Mouse (Mus musculus): Measurements from ENCODE around the gene Gmcl1. TPM values are rescaled to one million over a fixed set of nuclear protein-coding genes. Genes with fewer than 3 reads are reported as not detected.

Gmcl1 gene
- polyA plus RNA-seq, 1 experiment from 2014 or later: 52.2 TPM

DNA sequence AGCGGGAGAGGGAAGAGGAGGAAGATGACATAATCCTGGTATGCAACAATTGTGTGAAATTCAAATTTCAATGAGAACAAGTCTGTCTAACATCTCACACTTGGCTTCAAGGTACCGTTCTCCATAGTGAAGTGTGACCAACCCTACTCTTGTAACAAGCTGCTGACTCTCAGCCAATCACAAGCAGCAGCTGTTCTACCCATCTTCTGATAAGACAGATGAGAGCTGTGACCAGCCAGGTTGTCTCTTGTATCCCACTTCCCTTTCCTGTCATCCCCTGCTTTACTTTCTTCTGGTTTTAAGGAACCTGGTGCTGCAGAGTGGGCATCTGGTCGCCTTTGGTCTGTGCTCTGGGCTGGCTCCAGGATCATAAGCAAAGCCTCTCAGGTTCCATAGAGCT lies 34.3 kb upstream of the Gmcl1 start:
- no peak overlapping the region for H3K4me2 ChIP-seq
- H3K4me1 ChIP-seq: no peaks in the 10 kb centered on the region
- H3K9ac ChIP-seq: no peak overlapping the region
- ATAC-seq (ENCODE audit: low FRiP score): no peak
- WGBS: 83% methylated on average over 3 of the region's 3 CpGs
- H3K27me3 ChIP-seq: no peaks in the 10 kb centered on the region
- no peaks in the 10 kb centered on the region for H3K9me3 ChIP-seq
- no peak overlapping the region for H3K27ac ChIP-seq
- no peaks in the 10 kb centered on the region for H3K36me3 ChIP-seq (replicated peaks)
- H3K4me3 ChIP-seq (replicated peaks): no peak overlapping the region

DNA sequence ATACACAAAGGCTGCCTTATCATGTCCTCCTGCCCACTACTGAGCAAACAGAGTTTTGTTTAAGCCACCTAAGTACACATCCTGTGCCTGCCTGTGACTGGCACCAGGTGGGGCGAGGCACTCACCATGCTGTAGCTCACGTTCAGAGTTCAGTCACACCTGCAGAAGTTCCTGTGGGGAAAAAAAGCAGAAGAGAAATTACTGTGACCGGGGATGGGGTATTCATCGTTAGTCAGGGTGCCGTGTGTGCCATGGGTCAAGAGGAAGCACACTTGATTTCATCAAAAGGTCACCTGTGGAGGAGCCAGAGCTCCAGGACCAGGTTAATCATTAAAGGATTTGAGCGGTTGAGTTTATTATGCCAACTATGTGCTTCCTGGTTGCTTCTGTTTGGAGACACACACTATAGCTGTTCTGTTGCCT lies 32.5 kb upstream of the Gmcl1 start:
- H3K4me2 ChIP-seq: no peak overlapping the region
- WGBS: 76% methylated on average over 6 of the region's 6 CpGs

DNA sequence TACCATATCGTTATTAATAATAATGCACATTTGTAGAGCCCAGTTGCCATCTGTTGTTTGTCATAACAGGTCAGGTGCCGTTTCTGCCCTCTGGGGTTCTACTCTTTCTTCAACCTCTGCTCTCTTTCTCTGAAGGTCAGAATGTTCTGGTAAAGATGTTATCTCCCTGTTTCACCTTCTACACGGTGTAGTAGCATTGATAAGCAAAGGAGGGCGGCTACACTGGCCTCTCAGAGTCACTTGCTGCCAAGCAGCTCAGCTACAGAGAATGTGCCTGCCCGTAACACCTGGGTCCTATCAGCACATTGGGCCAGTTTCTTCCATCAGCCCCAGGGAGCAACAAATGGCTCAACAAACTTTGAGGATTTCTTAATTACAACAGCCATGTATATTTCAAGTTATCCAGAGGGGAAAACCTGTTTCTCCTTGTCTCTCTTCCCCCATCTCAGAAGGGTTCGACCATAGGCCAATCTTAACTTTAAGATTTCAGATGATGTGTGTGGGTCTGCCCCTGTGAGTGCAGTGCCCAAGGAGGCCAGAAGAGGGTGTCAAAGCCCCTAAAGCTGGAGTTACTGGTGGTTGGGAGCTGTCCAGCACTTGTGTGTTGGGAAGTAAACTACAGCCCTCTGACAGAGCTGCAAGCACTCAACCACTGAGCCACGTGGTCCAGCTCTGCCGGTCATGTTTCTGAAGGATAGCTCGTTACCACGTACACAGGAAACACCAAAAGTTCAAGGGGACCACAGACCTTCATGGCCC lies 21.1 kb upstream of the Gmcl1 start:
- Histone ChIP-seq H3K9me3 (no peaks in the 10 kb centered on the region), H3K9ac (no peak overlapping the region), H3K27me3 (no peaks in the 10 kb centered on the region), H3K4me1 (no peaks in the 10 kb centered on the region), H3K27ac (no peak overlapping the region), H3K4me3 (replicated peaks) (no peak overlapping the region), H3K36me3 (replicated peaks) (no peaks in the 10 kb centered on the region), H3K4me2 (no peak overlapping the region)
- ATAC-seq (ENCODE audit: low FRiP score): no peak
- WGBS: 90% methylated on average over 10 of the region's 10 CpGs

More for the DNA sequence above, 32.5 kb upstream of the Gmcl1 start:
- Histone ChIP-seq H3K9ac (no peak overlapping the region), H3K9me3 (no peaks in the 10 kb centered on the region), H3K4me3 (replicated peaks) (no peak overlapping the region), H3K27me3 (no peaks in the 10 kb centered on the region), H3K36me3 (replicated peaks) (no peaks in the 10 kb centered on the region), H3K4me1 (no peaks in the 10 kb centered on the region), H3K27ac (no peak overlapping the region)
- ATAC-seq (ENCODE audit: low FRiP score): no peak

DNA sequence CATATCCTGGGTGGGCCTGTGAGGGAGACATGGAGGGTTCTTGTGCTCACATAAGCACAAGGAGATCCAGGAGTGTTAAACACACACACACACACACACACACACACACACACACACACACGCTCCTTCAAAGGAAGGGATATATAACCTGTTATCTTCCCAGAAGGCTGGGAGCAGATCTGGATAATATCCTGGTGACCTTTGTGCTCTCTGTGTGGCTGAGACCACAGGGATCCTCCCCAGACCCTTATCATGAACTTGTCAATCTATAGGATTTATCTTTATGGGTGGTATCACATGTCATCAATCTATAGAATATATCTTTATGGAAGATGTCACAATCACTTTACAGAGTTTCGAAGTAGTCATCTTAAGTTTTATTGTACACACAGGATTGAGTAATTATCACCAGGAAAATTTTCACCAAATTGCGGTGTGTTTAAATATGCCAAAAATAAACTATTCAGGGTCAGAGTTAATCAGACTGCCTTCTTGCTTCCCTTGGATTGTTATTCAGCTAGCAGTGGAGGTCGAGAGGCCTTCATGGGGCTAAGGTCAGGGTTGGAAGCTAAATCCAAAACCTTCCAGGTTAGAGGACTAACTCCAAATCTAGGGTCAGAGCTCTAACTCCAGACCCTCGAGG lies 19.8 kb upstream of the Gmcl1 start:
- Histone ChIP-seq H3K9ac (no peak overlapping the region), H3K27ac (no peak overlapping the region), H3K27me3 (no peaks in the 10 kb centered on the region), H3K4me2 (no peak overlapping the region), H3K36me3 (replicated peaks) (no peaks in the 10 kb centered on the region), H3K9me3 (no peaks in the 10 kb centered on the region), H3K4me1 (no peaks in the 10 kb centered on the region), H3K4me3 (replicated peaks) (no peak overlapping the region)
- no peak for ATAC-seq (ENCODE audit: low FRiP score)
- 79% methylated on average over 5 of the region's 5 CpGs for WGBS

DNA sequence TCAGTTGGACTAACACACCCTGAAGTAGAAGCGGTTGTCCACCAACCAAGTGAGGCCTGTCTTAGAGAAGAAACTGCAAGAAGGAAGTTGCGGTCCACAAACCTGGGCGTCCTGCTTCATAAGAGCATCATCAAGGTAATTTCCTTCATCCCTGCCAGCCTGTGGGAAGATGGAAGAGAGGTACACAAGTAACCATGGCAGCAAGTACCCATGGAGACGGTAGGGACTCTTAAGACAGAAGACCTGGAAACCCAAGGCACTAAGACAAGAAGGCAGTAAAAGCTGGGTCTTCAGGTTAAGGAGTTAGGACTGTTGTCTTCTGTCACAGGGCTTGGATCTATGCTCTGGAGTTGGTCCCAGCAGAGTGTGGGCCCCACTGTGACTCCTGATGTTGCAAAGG lies 17.8 kb upstream of the Gmcl1 start:
- no peaks in the 10 kb centered on the region for H3K36me3 ChIP-seq (replicated peaks)
- WGBS: 96% methylated on average over 4 of the region's 4 CpGs

DNA sequence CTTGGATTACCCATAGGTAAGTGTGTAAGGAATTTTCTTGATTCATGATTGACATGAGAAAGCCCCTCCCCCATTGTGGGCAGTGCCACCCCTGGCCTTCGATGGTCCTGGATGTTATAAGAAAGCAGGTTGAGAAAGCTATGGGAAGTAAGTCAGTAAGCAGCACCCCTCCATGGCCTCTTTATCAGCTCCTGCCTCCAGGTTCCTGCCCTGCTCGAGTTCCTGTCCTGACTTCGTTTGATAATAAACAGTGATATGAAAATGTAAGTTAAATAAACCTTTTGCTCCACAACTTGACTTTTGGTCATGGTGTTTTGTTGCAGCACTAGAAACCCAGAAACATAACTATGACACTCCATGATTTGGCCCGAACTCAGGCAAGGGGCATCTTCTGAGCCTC lies 16.6 kb upstream of the Gmcl1 start:
- Histone ChIP-seq H3K4me2 (no peak overlapping the region), H3K27me3 (no peaks in the 10 kb centered on the region), H3K27ac (no peak overlapping the region), H3K4me1 (no peaks in the 10 kb centered on the region), H3K9me3 (no peaks in the 10 kb centered on the region), H3K4me3 (replicated peaks) (no peak overlapping the region), H3K36me3 (replicated peaks) (no peaks in the 10 kb centered on the region), H3K9ac (no peak overlapping the region)
- 83% methylated on average over 4 of the region's 4 CpGs for WGBS
- ATAC-seq (ENCODE audit: low FRiP score): no peak

More for the DNA sequence above, 17.8 kb upstream of the Gmcl1 start:
- H3K4me2 ChIP-seq: no peak overlapping the region
- no peaks in the 10 kb centered on the region for H3K9me3 ChIP-seq
- no peaks in the 10 kb centered on the region for H3K27me3 ChIP-seq
- no peak overlapping the region for H3K27ac ChIP-seq
- H3K4me1 ChIP-seq: no peaks in the 10 kb centered on the region
- no peak overlapping the region for H3K9ac ChIP-seq
- H3K4me3 ChIP-seq (replicated peaks): no peak overlapping the region
- no peak for ATAC-seq (ENCODE audit: low FRiP score)

DNA sequence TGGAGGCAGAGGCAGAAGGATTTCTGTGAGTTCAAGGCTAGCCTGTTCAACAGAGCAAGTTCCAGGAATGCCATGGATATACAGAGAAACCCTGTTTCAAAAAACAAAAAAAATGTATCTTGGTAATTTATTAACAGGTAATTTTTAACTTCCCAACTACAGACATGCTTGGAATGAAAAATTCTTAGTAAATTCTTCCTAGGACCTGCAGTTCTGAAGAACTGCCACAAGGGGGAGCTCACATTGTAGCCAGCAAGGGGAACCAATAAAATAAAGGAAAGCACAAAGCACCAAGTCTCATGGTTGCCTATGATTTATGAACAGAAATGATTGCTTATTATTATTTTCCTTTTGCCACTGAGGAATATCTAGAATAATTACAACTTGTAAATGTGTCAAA lies 14.0 kb upstream of the Gmcl1 start:
- no peaks in the 10 kb centered on the region for H3K4me1 ChIP-seq
- H3K27ac ChIP-seq: no peak overlapping the region
- H3K36me3 ChIP-seq (replicated peaks): no peaks in the 10 kb centered on the region
- ATAC-seq (ENCODE audit: low FRiP score): no peak
- H3K9me3 ChIP-seq: no peaks in the 10 kb centered on the region
- no peaks in the 10 kb centered on the region for H3K27me3 ChIP-seq
- no peak overlapping the region for H3K4me2 ChIP-seq
- no peak overlapping the region for H3K4me3 ChIP-seq (replicated peaks)
- H3K9ac ChIP-seq: no peak overlapping the region

DNA sequence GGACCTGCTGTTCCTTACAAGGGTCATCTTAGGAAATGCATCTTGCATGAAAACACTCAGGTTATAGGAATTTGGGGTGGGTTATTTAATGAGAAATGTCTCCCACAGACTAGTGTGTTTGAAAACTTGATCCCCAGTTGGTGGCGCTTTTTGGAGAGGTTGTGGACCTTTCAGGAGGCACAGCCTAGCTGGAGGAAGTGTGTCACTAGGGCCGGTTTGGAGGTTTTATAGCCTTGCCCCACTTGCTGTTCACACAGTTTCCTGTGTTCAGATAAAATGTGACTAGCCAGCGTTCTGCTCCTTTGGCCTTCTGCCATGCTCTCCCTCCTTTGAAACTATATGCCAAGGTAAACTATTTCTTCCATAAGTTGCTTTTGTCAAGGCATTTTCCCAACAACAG lies 7.5 kb upstream of the Gmcl1 start:
- Histone ChIP-seq H3K4me1 (no peaks in the 10 kb centered on the region), H3K36me3 (replicated peaks) (no peaks in the 10 kb centered on the region), H3K27ac (no peak overlapping the region), H3K9ac (no peak overlapping the region), H3K4me2 (no peak overlapping the region), H3K4me3 (replicated peaks) (no peak overlapping the region), H3K27me3 (no peaks in the 10 kb centered on the region), H3K9me3 (no peaks in the 10 kb centered on the region)
- no peak for ATAC-seq (ENCODE audit: low FRiP score)
- WGBS: 42% methylated on average over 3 of the region's 3 CpGs

DNA sequence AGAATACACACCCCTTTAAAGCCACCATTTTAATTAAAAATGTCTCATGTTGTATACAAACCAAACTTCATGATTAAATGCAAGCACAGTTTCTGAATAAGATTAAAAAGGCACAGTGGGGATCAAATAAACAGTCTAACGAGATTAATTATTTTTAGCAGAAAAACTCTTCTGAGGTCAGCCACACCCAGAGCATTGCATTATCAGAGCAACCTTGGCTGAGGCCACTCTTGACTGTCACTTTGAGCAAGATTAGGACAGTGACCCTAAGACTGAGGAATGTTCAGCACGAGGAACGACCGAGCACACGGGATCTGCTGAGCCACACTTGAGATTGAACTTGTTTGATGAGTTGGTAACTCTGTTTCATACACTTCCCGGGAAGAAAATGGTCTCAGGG lies 3.6 kb upstream of the Gmcl1 start:
- WGBS: 78% methylated on average over 6 of the region's 6 CpGs
- ATAC-seq (ENCODE audit: low FRiP score): no peak
- peaks cover 13% of the 10 kb centered on the region for H3K4me1 ChIP-seq

DNA sequence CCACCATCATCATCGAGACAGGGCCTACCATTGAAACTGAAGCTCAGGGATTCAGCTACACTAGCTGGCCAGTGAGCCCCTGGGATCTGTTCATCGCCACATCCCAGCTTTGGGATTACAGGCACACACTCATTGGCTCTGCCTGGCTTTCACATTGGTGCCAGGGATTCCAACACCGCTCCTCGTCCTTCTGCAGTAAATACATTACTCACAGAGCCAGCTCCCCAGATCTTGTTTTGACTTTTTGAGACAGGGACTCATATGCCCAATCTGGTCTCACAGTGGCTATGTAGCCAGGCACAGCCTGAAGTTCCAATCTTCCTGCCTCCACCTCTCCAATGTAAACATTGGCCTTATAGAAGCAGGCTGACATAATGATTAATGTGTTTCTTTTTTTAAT lies 3.1 kb upstream of the Gmcl1 start:
- WGBS: 92% methylated on average over 4 of the region's 4 CpGs

More for the DNA sequence above, 3.6 kb upstream of the Gmcl1 start:
- Histone ChIP-seq H3K4me2 (no peak overlapping the region), H3K27me3 (no peaks in the 10 kb centered on the region), H3K27ac (no peak overlapping the region), H3K4me3 (replicated peaks) (no peak overlapping the region), H3K9me3 (no peaks in the 10 kb centered on the region), H3K9ac (no peak overlapping the region), H3K36me3 (replicated peaks) (no peaks in the 10 kb centered on the region)

DNA sequence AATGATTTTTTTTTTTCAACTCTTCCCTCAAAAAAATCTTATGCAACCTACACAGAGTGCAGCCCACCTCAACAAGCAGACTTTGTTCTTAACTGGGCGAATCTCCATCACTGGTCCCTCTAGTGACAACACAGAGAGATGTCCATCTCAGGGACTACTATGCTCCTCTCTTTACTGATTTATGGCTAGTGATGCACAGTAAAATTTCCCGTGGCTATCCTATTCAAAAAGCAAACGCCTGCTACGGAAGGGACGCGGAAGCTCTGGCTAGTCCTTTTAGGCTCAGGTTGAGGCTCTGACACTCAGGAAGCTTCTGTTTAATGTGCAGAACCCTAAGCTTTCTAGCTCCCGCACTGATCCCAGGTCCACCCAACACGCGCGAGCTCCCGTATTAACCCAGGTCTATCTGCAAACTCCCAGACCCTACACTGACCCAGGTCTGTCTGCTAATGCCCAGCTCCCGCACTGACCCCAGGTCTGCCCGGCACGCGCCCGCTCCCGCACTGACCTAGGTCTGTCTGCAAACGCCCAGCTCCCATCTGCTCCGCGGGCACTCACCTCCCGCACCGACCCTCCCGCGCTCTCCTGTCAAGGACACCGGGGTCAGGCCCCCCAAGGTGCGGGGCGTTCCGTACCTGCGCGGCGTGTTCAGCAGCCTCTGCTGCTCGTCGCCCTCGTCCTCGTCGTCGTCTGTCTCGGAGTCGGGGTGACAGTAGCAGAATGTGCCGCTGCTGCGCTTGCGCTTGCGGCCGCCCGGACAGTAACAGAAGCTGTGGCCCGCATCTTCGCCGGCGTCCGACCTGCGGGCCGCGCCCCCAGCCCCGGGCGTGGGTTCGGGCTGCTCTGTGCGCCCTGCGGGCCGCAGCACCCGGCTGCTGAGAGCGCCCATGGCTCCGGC lies 658 bp downstream of the Gmcl1 start:
- Histone ChIP-seq H3K27me3 (no peaks in the 10 kb centered on the region), H3K36me3 (replicated peaks) (no peaks in the 10 kb centered on the region), H3K9me3 (no peaks in the 10 kb centered on the region), H3K4me3 (replicated peaks) (peak overlapping the region; percentile 95), H3K27ac (peak overlapping the region; percentile 91), H3K4me2 (peak overlapping the region; percentile 93), H3K4me1 (peaks cover 23% of the 10 kb centered on the region), H3K9ac (peak overlapping the region; percentile 91)
- ATAC-seq (ENCODE audit: low FRiP score): peak; percentile 72
- under 1% methylated on average over 62 of the region's 62 CpGs for WGBS

More for the DNA sequence above, 3.1 kb upstream of the Gmcl1 start:
- ATAC-seq (ENCODE audit: low FRiP score): no peak
- Histone ChIP-seq H3K36me3 (replicated peaks) (no peaks in the 10 kb centered on the region), H3K4me3 (replicated peaks) (no peak overlapping the region), H3K27me3 (no peaks in the 10 kb centered on the region), H3K4me2 (no peak overlapping the region), H3K4me1 (peaks cover 16% of the 10 kb centered on the region), H3K9me3 (no peaks in the 10 kb centered on the region), H3K9ac (no peak overlapping the region), H3K27ac (no peak overlapping the region)

DNA sequence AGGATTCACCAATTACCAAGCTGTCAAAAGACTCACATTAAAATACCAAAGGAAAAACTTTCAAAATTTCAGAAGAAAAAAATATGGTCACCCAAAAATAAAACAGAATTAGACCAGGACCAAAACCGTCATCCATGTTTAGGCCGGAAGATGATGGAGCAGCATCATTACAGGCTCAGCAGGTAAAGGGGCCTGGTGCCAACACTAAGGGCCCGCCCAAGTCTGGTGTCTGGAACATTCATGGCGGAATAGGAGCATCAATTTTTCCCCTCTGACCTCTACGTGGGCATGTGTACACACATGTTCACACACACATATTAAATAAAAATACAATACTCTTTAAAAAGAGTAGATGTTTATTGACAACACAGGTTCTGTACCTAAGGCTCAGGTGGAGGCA lies 4.5 kb downstream of the Gmcl1 start:
- no peak overlapping the region for H3K27ac ChIP-seq
- no peak overlapping the region for H3K4me2 ChIP-seq
- H3K9me3 ChIP-seq: no peaks in the 10 kb centered on the region
- ATAC-seq (ENCODE audit: low FRiP score): no peak
- no peak overlapping the region for H3K9ac ChIP-seq
- WGBS: 92% methylated on average over 5 of the region's 5 CpGs
- H3K4me1 ChIP-seq: peaks cover 17% of the 10 kb centered on the region
- H3K4me3 ChIP-seq (replicated peaks): no peak overlapping the region
- no peaks in the 10 kb centered on the region for H3K27me3 ChIP-seq
- H3K36me3 ChIP-seq (replicated peaks): peaks cover 6% of the 10 kb centered on the region; the same call in 1 of the 2 replicates
